Mouse (Mus musculus) liver, adult 2 months (tissue): Measurements from ENCODE around the gene Hspbap1.

Experiments
- CTCF ChIP-seq: fragments of 200-500 bp; IDR thresholded peaks from 2 replicates; pipeline ENCODE4 v1.5.1; 2011; ENCODE audit warnings: low read depth, low read length, control low read depth
- POLR2A ChIP-seq: fragments of 200-500 bp; IDR thresholded peaks from 2 replicates; pipeline ENCODE4 v1.6.1; 2011; ENCODE audit warnings: low read length, control low read depth; ENCODE audit not compliant: insufficient read depth; ENCODE audit errors: extremely low read depth

DNA sequence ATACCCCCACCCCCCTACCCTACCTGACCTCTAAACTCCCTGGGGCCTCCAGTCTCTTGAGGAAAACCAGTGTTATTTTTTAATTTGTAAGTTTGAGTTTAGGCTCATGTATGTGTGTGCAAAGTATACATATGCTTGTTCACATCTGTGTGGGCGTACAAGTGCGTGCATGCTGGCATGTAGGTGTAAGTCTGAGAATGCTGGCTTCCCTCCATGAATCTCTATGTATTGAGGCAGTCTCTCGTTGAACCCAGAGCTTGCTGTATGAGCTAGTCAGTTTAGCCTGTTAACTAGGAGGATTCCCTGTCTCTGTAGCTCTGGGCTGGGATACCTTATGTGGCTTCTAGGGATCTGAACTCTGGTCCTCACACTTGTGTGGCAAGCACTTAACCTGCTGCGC lies 7.6 kb downstream of the Hspbap1 start:
- TF ChIP-seq CTCF: no peak
- no peak for TF ChIP-seq POLR2A
